Mouse (Mus musculus): ENCODE data around the gene Pum1.

DNA sequence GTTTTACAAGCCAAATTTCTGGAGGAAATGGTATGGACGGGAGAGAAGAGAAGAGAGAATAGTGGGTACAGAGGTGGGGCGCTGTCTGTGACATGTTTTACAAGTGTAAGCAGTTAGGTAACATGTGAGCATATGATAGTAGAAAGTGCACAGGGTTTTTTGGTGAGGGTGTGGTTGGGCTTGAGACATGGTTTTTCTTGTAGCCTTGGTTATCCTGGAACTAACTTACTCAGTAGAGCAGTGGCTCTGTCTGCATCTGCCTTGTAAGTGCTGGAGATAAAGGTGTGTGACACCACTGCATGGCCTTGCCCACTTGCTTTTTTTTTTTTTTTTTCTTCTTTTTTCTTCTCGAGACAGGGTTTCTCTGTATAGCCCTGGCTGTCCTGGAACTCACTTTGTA is 49.2 kb downstream of the Pum1 start:
- TF ChIP-seq CTCF (IDR thresholded peaks at IDR 0.05; ENCODE audit: control insufficient read depth, insufficient read depth, insufficient replicate concordance, low read depth, low read length) (no peak), POLR2A (IDR thresholded peaks at IDR 0.05; ENCODE audit: control insufficient read depth, low read depth, low read length) (no peak)
